Mouse (Mus musculus) Patski (cell line): Measurements from ENCODE around the gene Krtap4-16. TPM values are rescaled to one million over a fixed set of nuclear protein-coding genes. Genes with fewer than 3 reads are reported as not detected.
"Not testable (repeated sequence)": the region's sequence is repeated elsewhere in the genome, so short reads cannot be mapped to it uniquely, and the experiment has no call there.

Experiments used
- ATAC-seq: fragments of 100-300 bp; one replicate; pipeline ENCODE4 v1.8.0; 2021
- CTCF ChIA-PET: fragments of 350-600 bp; sonication (Branson Sonifier 250); formaldehyde crosslinking; loops from one replicate; lab custom pipeline; 2022; ENCODE audit warnings: inconsistent platforms; lab: Charles Lee
- POLR2A ChIA-PET: fragments of 350-600 bp; sonication (Branson Sonifier 250); formaldehyde crosslinking; loops from one replicate; lab custom pipeline; 2022; ENCODE audit warnings: antibody characterized with exemption, inconsistent platforms; lab: Charles Lee
- DNase-seq: peaks from one replicate; pipeline ENCODE4 v3.0.0-alpha.2; 2011; ENCODE audit warnings: low read depth, low spot score
- H3K27me3 ChIP-seq: fragments of 371-371 bp; one replicate; pipeline ENCODE4 v1.5.1; 2021
- CTCF ChIP-seq: fragments of 100-300 bp; IDR thresholded peaks from one replicate; pipeline ENCODE4 v1.5.1; 2021
- in situ Hi-C: fragments of 300-500 bp; cut with MboI; formaldehyde crosslinking; loops from 3 replicates; pipeline ENCODE4 v1.11.1; 2018; ENCODE audit warnings: low pct_unique_long_range_greater_than_20kb, mixed read lengths
- polyA plus RNA-seq: library from polyadenylated mRNA; unstranded; gene quantifications from one replicate; pipeline ENCODE4 v1.2.3, GENCODE M21; 2021

Gene Krtap4-16
- polyA plus RNA-seq: not detected

DNA sequence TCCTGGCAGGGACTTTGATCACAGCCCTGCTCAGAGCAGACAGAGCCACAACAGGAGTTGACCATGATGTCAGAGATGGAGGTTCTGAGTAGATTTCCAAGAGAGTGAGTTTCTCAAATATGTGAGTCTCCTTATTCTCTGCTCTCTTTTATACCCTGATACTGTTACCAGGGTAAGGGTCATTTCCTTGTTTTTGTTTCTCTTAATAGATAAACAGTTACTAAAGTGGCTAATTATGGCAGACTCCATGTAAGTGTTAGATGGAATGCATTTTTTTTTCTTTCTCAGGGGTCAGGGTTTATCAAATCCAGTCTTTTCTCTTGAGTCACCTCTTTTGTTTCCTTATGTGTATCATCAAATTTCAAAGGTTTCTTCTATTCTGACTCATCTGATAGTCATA lies at the start of gene Krtap4-16:
TSS of gene Krtap4-16 (minus strand) at position 101 of the 400 bp plus-strand sequence.
- ChIA-PET POLR2A (no interaction called here), CTCF (no interaction called here)
- in situ Hi-C loops: no loop called here
- TF ChIP-seq CTCF: no peak
- no peaks in the 10 kb centered on the region for H3K27me3 ChIP-seq
- no peak for ATAC-seq
- DNase-seq: no peak

DNA sequence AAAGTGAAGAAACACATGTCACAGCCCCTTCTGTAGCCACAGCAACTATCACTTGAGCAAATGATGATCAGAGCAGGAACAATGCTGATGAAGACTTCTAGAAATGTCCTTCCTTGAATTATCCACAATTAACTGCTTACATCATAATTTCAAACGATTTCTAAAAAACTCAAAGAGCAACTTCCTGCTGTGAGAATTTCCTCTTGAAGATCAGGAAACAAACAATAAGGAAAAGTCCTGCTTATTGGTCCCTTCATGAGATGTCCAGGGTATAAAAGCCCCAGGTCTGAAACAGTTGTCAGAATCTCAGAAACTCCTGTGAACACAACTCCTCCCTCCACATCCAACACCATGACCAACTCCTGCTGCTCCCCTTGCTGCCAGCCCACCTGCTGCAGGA lies 27.5 kb upstream of the Krtap4-16 start, which contains the start of gene Gm11567:
TSS of gene Gm11567 (plus strand) at position 301 of the 400 bp plus-strand sequence.
- H3K27me3 ChIP-seq: peaks cover 20% of the 10 kb centered on the region
- CTCF ChIA-PET, DNase-seq, POLR2A ChIA-PET, ATAC-seq, in situ Hi-C loops: not testable (repeated sequence)

DNA sequence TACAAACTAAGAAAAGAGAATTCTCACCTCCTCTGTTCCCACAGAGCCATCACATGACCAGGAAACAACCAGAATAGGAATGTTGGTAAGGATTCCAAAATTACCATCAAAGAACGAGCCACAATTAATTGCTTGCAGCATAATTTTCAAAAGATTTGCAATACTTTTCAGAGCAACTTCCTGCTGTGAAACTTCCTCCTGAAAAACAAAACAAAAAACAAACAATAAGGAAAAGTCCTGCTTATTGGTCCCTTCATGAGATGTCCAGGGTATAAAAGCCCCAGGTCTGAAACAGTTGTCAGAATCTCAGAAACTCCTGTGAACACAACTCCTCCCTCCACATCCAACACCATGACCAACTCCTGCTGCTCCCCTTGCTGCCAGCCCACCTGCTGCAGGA lies 21.7 kb upstream of the Krtap4-16 start, which contains the start of gene Krtap9-1:
TSS of gene Krtap9-1 (plus strand) at position 301 of the 400 bp plus-strand sequence.
- in situ Hi-C loops, CTCF ChIA-PET, POLR2A ChIA-PET, DNase-seq, ATAC-seq: not testable (repeated sequence)
- H3K27me3 ChIP-seq: peaks cover 17% of the 10 kb centered on the region

DNA sequence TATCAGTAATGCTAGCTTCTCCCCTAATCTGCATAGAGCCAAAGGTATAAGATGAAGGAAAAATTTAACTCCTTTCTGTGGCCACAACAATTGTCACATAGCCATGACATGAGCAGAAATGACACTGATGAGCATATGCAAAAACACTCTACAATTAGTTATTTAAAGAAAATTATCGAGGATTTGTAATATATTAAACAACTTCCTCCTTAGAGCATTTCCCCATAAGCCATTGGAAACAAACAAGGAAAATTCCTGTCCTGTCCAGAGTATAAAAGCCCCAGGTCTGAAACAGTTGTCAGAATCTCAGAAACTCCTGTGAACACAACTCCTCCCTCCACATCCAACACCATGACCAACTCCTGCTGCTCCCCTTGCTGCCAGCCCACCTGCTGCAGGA lies 12.8 kb upstream of the Krtap4-16 start, which contains the start of gene Gm11559:
TSS of gene Gm11559 (plus strand) at position 301 of the 400 bp plus-strand sequence.
- POLR2A ChIA-PET, CTCF ChIA-PET, DNase-seq, H3K27me3 ChIP-seq, ATAC-seq, in situ Hi-C loops: not testable (repeated sequence)

DNA sequence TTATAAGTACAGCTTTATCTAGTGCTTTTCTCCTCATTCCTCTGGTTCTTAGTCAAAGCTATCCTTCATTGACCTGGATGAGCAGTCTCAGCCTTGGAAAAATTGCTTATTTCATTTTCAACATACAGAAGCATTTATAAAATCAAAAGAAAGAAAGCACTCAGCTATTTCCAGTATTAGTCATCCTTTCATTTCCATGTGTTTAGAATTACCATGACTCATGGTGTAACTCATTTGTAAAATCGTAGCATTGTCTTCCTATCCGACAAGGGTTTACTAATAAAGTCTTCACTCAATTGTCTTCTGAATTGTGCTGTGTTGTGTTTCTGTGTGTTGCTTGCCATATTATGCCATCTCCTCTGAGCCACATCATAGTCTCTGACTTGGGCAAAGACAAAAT lies 7.4 kb upstream of the Krtap4-16 start:
- POLR2A ChIA-PET: interaction anchor here (1.1 kb wide), 1 partner anchor 10 kb away, joined by 3 read pairs; no protein-coding TSS in a partner anchor
- CTCF ChIA-PET: interaction anchor here (1.4 kb wide), 1 partner anchor 439 kb away, joined by 4 read pairs; no protein-coding TSS in a partner anchor
- no peak for TF ChIP-seq CTCF
- ATAC-seq: no peak
- peak; percentile 13 for DNase-seq
- H3K27me3 ChIP-seq: no peaks in the 10 kb centered on the region
- in situ Hi-C loops: no loop called here

DNA sequence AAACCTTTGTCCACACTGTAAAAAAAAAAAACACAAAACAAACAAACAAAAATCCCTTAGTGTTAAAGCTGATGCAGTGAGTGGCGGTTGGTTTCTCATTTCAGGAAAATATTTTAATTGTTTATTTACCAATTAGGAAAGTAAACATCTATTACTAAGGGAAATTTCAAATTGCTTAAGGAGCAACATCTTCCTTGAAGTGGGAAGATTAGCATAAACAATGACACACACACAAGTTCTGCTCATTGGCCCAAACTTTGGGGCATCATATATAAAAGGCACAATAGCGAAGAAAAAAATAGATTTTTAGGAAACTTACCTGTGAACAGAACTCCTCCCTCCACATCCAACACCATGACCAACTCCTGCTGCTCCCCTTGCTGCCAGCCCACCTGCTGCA lies 6.2 kb upstream of the Krtap4-16 start, which contains the start of gene Gm11568:
TSS of gene Gm11568 (plus strand) at position 301 of the 400 bp plus-strand sequence.
- in situ Hi-C loops: no loop called here
- no peak for TF ChIP-seq CTCF
- ChIA-PET CTCF (no interaction called here), POLR2A (no interaction called here)
- DNase-seq: no peak
- H3K27me3 ChIP-seq: no peaks in the 10 kb centered on the region
- ATAC-seq: no peak

DNA sequence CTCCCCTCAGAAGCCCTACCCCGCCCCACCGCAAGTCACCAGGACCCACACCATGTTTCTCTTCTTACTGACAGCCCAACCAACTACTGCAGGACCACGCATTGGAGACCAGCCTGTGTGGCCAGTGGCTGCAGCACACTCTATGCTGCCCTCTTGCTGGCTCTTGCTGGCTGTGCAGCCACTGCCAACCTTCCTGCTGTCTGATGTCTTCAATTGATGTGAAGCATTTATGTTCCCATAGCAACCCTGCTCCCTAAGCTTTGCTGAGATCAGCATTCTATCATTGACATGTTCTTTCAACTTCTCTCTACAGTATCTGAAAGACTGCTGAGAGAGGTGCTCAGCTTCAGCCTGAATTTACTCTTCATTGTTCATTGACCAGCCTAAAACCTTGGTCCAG lies 2.7 kb upstream of the Krtap4-16 start:
- no peaks in the 10 kb centered on the region for H3K27me3 ChIP-seq
- peak; percentile 64 for TF ChIP-seq CTCF
- DNase-seq (no peak), ATAC-seq (no peak)
- ChIA-PET CTCF (no interaction called here), POLR2A (no interaction called here)
- in situ Hi-C loops: no loop called here

DNA sequence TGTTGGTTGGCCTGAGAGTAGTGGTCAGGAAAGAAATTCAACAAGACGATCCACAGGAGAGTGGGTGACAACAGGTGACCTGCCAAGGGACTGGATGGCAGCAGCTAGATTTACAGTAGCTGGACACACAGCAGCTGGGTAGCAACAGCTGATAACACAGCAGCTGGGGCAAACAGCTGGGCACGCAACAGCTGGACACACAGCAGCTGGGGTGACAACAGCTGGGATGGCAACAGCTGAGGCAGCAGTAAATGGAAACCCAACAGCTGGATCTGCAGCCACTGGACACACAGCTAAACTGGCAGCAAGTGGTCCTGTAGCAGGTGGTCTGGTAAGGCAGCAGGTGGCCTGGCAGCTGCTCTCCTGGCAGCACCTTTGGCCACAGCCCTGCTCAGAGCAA lies 4.7 kb downstream of the Krtap4-16 start:
- ATAC-seq (no peak), DNase-seq (no peak)
- POLR2A ChIA-PET: no interaction called here
- H3K27me3 ChIP-seq: peaks cover 3% of the 10 kb centered on the region
- CTCF ChIA-PET: no interaction called here
- TF ChIP-seq CTCF: no peak
- in situ Hi-C loops: no loop called here

DNA sequence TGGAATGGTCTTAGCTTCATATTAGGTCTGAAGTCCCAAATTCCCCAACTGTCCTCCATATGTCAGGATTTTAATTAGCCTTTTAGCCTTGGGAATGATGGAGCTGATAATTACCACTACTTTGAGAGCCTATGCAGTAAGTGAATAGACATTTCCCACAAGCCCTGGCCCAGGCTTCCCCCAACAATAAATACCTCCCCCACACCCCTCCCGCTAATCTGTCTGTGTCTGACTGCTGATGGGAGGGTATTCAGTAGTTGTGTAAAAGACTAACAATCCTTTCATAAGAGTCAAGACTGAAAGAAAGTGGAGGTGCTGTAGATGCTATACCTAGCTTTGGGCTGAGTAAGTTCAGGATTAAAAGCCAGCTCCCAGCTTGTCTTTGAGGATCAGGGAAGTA lies 9.2 kb downstream of the Krtap4-16 start:
- DNase-seq (no peak), ATAC-seq (no peak)
- H3K27me3 ChIP-seq: peaks cover 3% of the 10 kb centered on the region
- no peak for TF ChIP-seq CTCF
- POLR2A ChIA-PET: no interaction called here
- CTCF ChIA-PET: no interaction called here
- in situ Hi-C loops: no loop called here

DNA sequence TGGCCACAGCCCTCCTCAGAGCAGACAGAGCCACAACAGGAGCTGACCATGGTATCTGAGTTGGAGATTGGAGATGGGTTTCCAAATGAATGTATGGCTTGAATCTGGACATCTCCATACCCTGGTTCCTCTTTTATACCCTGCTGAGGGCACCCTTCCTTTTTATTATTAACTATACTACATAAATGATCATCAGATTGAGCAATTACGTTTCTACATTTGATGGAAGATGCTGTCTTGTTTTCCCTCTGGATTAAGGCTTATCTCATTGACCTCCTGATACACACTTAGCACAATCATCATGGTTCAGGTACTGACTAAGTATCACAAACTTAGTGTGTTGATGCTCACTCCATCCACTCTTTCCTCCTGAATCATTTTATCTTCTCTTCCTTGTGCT lies 13.4 kb downstream of the Krtap4-16 start, which contains the start of gene 2300003K06Rik:
TSS of gene 2300003K06Rik (minus strand) at position 101 of the 400 bp plus-strand sequence.
- ATAC-seq (no peak), DNase-seq (no peak)
- in situ Hi-C loops: loop anchor here (10.0 kb wide), 1 partner anchor 63 kb away; the partner anchor contains the start of gene Gm11595
- ChIA-PET POLR2A (no interaction called here), CTCF (no interaction called here)
- H3K27me3 ChIP-seq: no peaks in the 10 kb centered on the region
- no peak for TF ChIP-seq CTCF

DNA sequence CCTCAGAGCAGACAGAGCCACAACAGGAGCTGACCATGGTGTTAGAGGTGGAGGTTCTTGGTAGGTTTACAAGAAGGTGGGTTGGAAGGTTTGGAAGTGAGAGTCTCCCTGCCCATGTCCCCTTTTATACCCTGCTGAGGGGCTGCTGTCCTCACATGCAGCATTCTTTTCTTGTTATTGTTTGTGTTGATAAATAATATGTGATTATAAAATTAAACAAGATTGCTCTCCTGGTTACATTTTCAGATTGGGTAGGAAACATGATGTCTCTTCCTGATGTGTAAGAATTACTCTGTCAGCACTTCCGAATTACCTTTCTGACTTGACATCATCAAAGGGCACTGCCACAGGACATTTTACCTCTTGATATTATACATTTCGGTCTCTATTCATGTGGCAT lies 35.8 kb downstream of the Krtap4-16 start, which contains the start of gene Gm11564:
TSS of gene Gm11564 (minus strand) at position 101 of the 400 bp plus-strand sequence.
- POLR2A ChIA-PET, DNase-seq, CTCF ChIA-PET, in situ Hi-C loops, H3K27me3 ChIP-seq, ATAC-seq: not testable (repeated sequence)

DNA sequence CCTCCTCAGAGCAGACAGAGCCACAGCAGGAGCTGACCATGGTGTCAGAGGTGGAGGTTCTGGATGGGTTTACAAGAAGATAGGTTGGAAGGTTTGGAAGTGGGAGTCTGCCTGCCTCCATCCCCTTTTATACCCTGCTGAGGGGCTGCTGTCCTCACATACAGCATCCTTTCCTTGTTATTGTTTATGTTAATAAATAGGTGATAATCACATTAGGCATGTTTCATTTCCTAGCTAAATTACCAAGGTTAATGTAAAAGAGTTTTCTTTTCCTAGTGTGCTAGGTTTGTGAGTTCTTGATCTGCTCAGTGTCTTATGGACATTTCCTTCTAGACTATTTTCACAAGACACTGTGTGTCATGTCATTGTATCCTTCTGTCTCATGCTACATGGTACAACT lies 41.6 kb downstream of the Krtap4-16 start, which contains the start of gene Krtap4-13:
TSS of gene Krtap4-13 (minus strand) at position 101 of the 400 bp plus-strand sequence.
- in situ Hi-C loops, H3K27me3 ChIP-seq, POLR2A ChIA-PET, ATAC-seq, CTCF ChIA-PET, DNase-seq: not testable (repeated sequence)

DNA sequence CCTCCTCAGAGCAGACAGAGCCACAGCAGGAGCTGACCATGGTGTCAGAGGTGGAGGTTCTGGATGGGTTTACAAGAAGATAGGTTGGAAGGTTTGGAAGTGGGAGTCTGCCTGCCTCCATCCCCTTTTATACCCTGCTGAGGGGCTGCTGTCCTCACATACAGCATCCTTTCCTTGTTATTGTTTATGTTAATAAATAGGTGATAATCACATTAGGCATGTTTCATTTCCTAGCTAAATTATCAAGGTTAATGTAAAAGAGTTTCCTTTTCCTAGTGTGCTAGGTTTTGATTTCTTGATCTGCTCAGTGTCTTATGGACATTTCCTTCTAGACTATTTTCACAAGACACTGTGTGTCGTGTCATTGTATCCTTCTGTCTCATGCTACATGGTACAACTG lies 47.1 kb downstream of the Krtap4-16 start, which contains the start of gene Gm11554:
TSS of gene Gm11554 (minus strand) at position 101 of the 400 bp plus-strand sequence.
- H3K27me3 ChIP-seq, CTCF ChIA-PET, ATAC-seq, DNase-seq, POLR2A ChIA-PET, in situ Hi-C loops: not testable (repeated sequence)
